Mouse (Mus musculus): ENCODE measurements around the gene Olfr1434.
"Not testable (repeated sequence)": the region's sequence is repeated elsewhere in the genome, so short reads cannot be mapped to it uniquely, and the experiment has no call there.

Gene Olfr1434

DNA sequence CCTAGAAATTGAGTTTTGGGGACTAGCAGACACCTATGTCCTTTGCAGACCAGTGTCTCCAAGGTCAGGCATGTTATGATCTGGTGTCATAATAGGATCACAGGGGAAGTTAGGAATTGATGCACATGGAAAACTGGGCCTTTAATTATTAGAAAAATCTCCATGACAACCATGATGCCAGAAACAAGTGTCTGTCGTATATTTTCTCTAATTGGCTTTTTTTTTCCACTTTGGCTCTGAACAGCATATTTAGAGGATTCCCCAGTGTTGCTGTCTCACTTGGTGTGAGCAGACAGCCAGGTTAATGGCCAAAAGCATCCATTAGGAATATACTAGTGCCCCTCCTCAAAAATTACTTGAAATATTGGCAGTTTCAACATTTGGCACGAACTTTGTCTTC is at the start of gene Olfr1434:
Olfr1434 (plus strand) TSS at position 301 of the 400 bp plus-strand sequence.
- no peak for DNase-seq (ENCODE audit: low spot score)

DNA sequence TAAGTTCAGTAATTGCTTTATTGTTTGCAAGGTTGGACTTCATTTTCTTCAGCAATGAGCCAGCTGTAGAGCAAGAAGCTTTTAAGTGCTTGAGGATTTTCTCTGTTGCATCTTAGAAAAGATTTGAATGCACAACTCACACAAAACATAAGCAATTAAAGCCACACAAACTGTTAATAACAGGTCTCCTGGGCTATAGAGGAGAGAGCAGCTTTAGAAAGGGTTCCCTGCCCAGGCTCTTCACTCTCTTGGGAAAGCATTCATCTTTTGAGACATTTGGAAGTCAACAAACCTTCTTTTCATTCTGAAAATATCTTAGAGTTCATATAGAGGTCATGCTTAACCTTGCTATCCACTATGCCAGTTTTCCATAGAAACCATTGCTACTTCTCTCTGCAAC is 47.2 kb upstream of the Olfr1434 start, which contains the start of gene Olfr1432:
Olfr1432 (minus strand) TSS at position 101 of the 400 bp plus-strand sequence.
- DNase-seq (ENCODE audit: low spot score), result not testable (repeated sequence)

DNA sequence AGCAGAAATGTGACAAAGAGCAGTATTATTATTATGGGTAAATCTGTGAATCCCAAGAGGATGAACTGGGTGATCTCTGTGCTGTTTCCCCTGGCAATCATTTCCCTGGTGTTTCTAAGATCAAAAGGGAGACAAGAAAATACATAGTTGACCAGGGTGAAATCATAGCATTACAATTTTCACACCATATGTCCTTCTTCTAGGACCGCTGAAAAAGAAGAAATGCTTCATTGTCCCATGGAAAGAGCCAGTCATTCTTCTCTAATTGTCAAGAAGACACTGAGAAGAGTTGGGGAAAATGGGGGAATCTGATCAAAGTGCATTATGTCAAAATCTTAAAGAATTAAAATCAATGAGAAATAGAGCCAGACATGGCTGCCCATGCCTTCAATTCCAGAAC is 38.1 kb upstream of the Olfr1434 start, which contains the start of gene Olfr262:
Olfr262 (minus strand) TSS at position 101 of the 400 bp plus-strand sequence.
- DNase-seq (ENCODE audit: low spot score), result no peak

DNA sequence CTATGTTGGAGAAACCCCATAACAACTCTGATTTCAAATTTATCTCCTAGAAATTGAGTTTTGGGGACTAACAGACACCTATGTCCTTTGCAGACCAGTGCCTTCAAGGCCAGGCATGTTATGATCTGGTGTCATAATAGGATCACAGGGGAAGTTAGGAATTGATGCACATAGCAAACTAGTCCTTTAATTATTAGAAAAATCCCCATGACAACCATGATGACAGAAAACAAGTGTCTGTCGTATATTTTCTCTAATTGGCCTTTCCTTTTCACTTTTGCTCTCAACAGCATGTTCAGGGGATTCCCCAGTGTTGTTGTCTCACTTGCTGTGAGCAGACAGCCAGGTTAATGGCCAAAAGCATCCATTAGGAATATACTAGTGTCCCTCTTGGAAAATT is 18.9 kb upstream of the Olfr1434 start, which contains the start of gene Olfr235:
Olfr235 (plus strand) TSS at position 301 of the 400 bp plus-strand sequence.
- no peak for DNase-seq (ENCODE audit: low spot score)

DNA sequence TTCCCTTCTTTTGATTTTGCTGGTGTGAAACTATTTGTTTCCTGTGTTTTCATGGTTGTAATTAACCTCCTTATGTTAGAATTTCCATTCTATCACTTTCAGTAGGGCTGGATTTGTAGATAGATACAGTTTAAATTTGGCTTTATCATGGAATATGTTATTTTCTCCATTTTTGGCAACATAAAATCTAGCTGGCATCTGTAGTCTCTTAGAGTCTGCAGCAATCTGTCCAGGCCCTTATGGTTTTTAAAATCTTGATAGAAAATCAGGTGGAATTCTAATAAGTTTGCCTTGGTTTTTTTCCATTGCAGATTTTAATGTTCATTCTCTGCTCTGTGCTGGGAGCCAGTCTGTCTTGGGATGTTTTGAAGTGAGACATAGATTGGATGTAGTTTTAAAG is 13.3 kb downstream of the Olfr1434 start:
- DNase-seq (ENCODE audit: low spot score), result no peak

DNA sequence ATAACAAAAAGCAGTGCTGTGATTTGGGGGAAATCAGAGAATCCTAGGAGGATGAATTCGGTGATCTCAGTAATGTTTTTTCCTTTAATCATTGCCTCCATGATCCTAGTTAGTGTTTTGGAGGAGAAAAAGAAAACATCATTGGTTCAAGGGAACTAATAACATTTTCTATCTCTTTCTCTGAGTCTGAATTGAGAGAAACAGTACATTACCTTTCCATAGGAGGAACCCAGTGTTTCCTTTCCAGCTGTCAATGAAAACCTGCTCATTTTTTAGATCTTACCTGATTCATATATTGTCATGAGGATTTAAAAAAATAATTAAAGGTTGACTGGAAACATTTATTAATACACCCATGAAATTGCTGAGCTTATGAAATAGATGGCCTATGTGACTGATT is 19.4 kb downstream of the Olfr1434 start, which contains the start of gene Olfr1436:
Olfr1436 (minus strand) TSS at position 101 of the 400 bp plus-strand sequence.
- not testable (repeated sequence) for DNase-seq (ENCODE audit: low spot score)

- DNase-seq (ENCODE audit: low spot score), result no peak
These were observed 45.3 kb downstream of the Olfr1434 start, which contains the start of gene Olfr1437 for GRCm38 (mm10) chr19:12325001-12325400. Gene Olfr1437 (minus strand): TSS chr19:12325101.

Data from lung, postnatal 25 days (tissue).